Mouse (Mus musculus) C2C12 (cell line): ENCODE measurements around the gene Scn1a.

Source experiments
- CEBPB ChIP-seq: IDR thresholded peaks from one replicate; pipeline ENCODE4 v1.6.1; 2011; ENCODE audit warnings: low read depth, mild to moderate bottlenecking, control low read depth, moderate library complexity
- CTCF ChIP-seq: IDR thresholded peaks from one replicate; pipeline ENCODE4 v1.5.1; 2011; ENCODE audit not compliant: control insufficient read depth, insufficient read depth, insufficient read length
- MAX ChIP-seq: IDR thresholded peaks from one replicate; pipeline ENCODE4 v1.6.1; 2011; ENCODE audit warnings: mild to moderate bottlenecking, control low read depth
- MYOG ChIP-seq: IDR thresholded peaks from one replicate; pipeline ENCODE4 v1.6.1; 2011; ENCODE audit not compliant: control insufficient read depth, insufficient read length; ENCODE audit errors: extremely low read depth

DNA sequence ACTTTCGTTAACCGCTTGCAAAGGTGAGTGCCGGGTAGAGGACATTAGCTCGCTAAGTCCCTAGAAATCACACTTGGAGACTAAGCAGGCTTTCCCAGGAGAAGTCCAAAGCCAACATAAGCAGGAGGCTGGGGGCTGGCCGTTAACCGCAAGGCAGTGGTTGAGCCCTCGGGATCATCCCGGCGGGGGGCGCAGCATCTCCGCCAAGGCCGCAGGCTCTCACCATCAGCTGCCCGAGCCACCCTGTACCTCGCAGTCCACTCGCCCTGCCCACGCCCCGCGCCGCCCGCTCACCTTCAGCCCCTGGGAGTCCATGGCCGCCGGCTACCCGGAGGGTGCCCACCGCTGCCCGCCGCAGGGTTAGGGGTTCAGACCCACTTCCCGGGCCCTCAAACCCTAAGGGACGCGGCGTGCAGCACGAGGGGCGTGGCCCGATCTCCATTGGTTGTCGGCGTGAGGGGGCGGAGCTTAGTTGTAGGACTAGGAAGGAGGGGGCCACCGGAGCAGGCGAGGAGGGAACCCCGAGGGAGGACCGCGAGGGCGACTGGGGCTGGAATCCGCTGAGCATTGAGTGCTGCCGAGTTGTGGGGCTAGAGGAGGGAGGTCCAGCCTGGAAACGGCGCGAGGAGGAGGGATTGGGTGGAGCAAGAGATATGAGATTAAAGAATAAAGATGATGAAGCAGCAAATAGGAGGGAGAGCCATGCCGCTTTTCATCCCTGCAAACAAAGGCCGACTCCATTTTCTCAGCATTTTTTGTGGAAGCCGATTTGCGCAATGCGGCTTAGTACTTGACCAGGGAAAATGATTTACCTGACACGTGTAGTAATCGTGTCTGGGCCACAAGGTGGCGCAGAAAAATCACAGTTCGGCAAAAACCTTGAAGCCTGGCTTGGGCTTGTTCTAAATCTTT lies 184.2 kb downstream of the Scn1a start, which contains the start of gene Ttc21b:
- TF ChIP-seq CTCF (peak; percentile 29), MYOG (no peak), CEBPB (peak; percentile 96), MAX (peak; percentile 95)
